Comparison of ENCODE assay signal across 12 mouse cellular contexts in the genomic region with DNA sequence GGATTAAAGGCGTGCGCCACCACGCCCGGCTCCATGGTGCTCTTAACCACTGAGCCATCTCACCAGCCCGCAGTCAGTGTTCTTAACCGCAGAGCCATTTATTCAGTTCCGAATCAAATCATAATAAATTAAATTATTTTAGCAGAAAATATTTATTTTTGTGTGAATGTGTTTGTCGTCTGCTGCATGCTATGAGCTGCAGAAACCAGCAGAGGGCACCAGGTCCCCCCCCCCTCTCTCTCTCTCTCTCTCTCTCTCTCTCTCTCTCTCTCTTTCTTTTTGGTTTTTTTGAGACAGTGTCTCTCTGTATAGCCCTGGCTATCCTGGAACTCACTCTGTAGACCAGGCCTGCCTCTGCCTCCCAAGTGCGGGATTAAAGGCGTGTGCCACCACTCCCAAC. TPM values are rescaled to one million over a fixed set of nuclear protein-coding genes. Genes with fewer than 3 reads are reported as not detected.
DNase-seq lines count a peak whose midpoint lies in the region; ATAC-seq and TF ChIP-seq lines count a peak whose summit lies in the region.
"Not testable (repeated sequence)": the region's sequence is repeated elsewhere in the genome, so short reads cannot be mapped to it uniquely, and the experiment has no call there.
"Had no signal": no experiment of that assay in that cellular context is flagged by ENCODE, and none has a peak within 500 bp of the region (broad histone marks: within the 10 kb centered on the region; RNA-seq: fewer than 3 reads in every experiment).

No protein-coding gene starts in this region.

- POLR2A ChIA-PET in Patski (lab: Charles Lee): not testable (repeated sequence)

- in situ Hi-C loops in Patski (cut with MboI; ENCODE audit: low pct_unique_long_range_greater_than_20kb): not testable (repeated sequence)

- H3K27ac ChIP-seq in ES-Bruce4 (ENCODE audit: insufficient read depth, low read length): peak overlapping the region; percentile 27; the same call in 1 of the 2 replicates
- not testable (repeated sequence) for H3K27ac ChIP-seq in gastrocnemius, adult 2 months; layer of hippocampus, adult 2 months; lung, embryonic 14.5 days (ENCODE audit: low read depth); small intestine, adult 2 months (ENCODE audit: insufficient read depth, low read depth, low read length)

- not testable (repeated sequence) for TF ChIP-seq EP300 in ES-Bruce4 (IDR thresholded peaks at IDR 0.05; ENCODE audit: insufficient read depth, low read depth, low read length)

- intact Hi-C loops in gastrocnemius, adult 2 months (cut with DNase I): not testable (repeated sequence)

- 76% methylated on average over 10 of the region's 10 CpGs for WGBS in lung, embryonic 14.5 days
- WGBS in small intestine, adult 2 months: 73% methylated on average over 10 of the region's 10 CpGs

- not testable (repeated sequence) for H3K36me3 ChIP-seq in ES-Bruce4 (ENCODE audit: control insufficient read depth, insufficient read depth, low read length, poor library complexity, severe bottlenecking); lung, embryonic 14.5 days (ENCODE audit: insufficient read depth); small intestine, adult 2 months (ENCODE audit: control insufficient read depth, insufficient read depth, low read length)

- not testable (repeated sequence) for H3K9me3 ChIP-seq in ES-Bruce4 (replicated peaks; ENCODE audit: control insufficient read depth, insufficient read depth, low read length, poor library complexity, severe bottlenecking); lung, embryonic 14.5 days (ENCODE audit: low read depth, low read length)

- DNase-seq in Patski (ENCODE audit: low read depth, low spot score); layer of hippocampus, adult 2 months (ENCODE audit: low spot score in 2 of 2); lung, embryonic 14.5 days: not testable (repeated sequence)
- peak; percentile 8 for DNase-seq in gastrocnemius, adult 2 months
- DNase-seq in induced T-regulatory cell, adult 2 months (ENCODE audit: low read depth): peak; percentile 12

- H3K4me1 ChIP-seq in ES-Bruce4 (ENCODE audit: control insufficient read depth, insufficient read depth, low read length); lung, embryonic 14.5 days (ENCODE audit: insufficient read depth); small intestine, adult 2 months (ENCODE audit: control insufficient read depth, insufficient read depth, insufficient read length, low read length): not testable (repeated sequence)

- not testable (repeated sequence) for ATAC-seq in Patski; lung, embryonic 14.5 days (ENCODE audit: insufficient read depth)

- H3K27me3 ChIP-seq in ES-Bruce4 (ENCODE audit: control insufficient read depth, insufficient read depth, low read length, poor library complexity, severe bottlenecking); Patski; lung, embryonic 14.5 days (ENCODE audit: insufficient read depth, low read length); small intestine, adult 2 months (ENCODE audit: control insufficient read depth, insufficient read depth, low read length): not testable (repeated sequence)

- not testable (repeated sequence) for H3K4me3 ChIP-seq in ES-Bruce4 (ENCODE audit: low read depth, low read length); gastrocnemius, adult 2 months; layer of hippocampus, adult 2 months; lung, embryonic 14.5 days (ENCODE audit: low read depth, low read length); small intestine, adult 2 months (ENCODE audit: low read depth, low read length)

- not testable (repeated sequence) for TF ChIP-seq POLR2A in ES-Bruce4 (IDR thresholded peaks at IDR 0.05; ENCODE audit: insufficient read depth, low read length); small intestine, adult 2 months (IDR thresholded peaks at IDR 0.05; ENCODE audit: low read depth, low read length)

- H3K9ac ChIP-seq in ES-Bruce4 (ENCODE audit: low read depth, poor library complexity, severe bottlenecking); lung, embryonic 14.5 days: not testable (repeated sequence)

- H3K4me2 ChIP-seq in lung, embryonic 14.5 days: not testable (repeated sequence)

- CTCF ChIA-PET in Patski (lab: Charles Lee): interaction anchor here (1.4 to 1.5 kb wide), 2 partner anchors 12 to 24 kb away, joined by 3 read pairs; no protein-coding TSS in a partner anchor

- TF ChIP-seq CTCF in ES-Bruce4 (IDR thresholded peaks at IDR 0.05; ENCODE audit: low read depth, low read length) (peak; percentile 2), Patski (IDR thresholded peaks at IDR 0.05) (peak; percentile 61)
- peak; percentile 55 for TF ChIP-seq CTCF in gastrocnemius, adult 2 months (IDR thresholded peaks at IDR 0.05)
- peak; percentile 71 for TF ChIP-seq CTCF in layer of hippocampus, adult 2 months (conservative IDR thresholded peaks at IDR 0.05)
- TF ChIP-seq CTCF in lung, embryonic 14.5 days (IDR thresholded peaks at IDR 0.05; ENCODE audit: low read depth): peak; percentile 44
- peak; percentile 28; the same call in 1 of the 2 replicates for TF ChIP-seq CTCF in small intestine, adult 2 months (IDR thresholded peaks at IDR 0.05; ENCODE audit: extremely low read depth, insufficient read length, insufficient replicate concordance, low read depth, low read length)

RNA-seq across cellular contexts. Expression of a gene that starts 20.5 kb away (rescaled TPM):
- polyA plus RNA-seq in ES-Bruce4 (2011; ENCODE audit: insufficient read depth, insufficient read length, low read depth, missing spikeins) (90.7 and 95.8 TPM in 2 replicates), Patski (2021) (0.74 TPM)
- 10 to 100 TPM; 37.7 to 60.5 TPM for total RNA-seq in gastrocnemius, adult 2 months (2021)
- 1 to 10 TPM; 3.1 to 3.6 TPM for total RNA-seq in layer of hippocampus, adult 2 months (2021)
- 1.5 and 1.8 TPM in 2 replicates for polyA plus RNA-seq in lung, embryonic 14.5 days (2014; fragmentation: Nextera tagmentation; extraction: Ambion mirVana)
- 0.94 and 11.0 TPM in 2 replicates for polyA plus RNA-seq in small intestine, adult 2 months (2012; rRNA removed)

RNA-seq across cellular contexts. Expression of a gene that starts 51.5 kb away (rescaled TPM):
- polyA plus RNA-seq in ES-Bruce4 (2011; ENCODE audit: insufficient read depth, insufficient read length, low read depth, missing spikeins) (61.1 and 67.1 TPM in 2 replicates), Patski (2021) (27.2 TPM)
- total RNA-seq in gastrocnemius, adult 2 months (2021): 10 to 100 TPM; 15.7 to 16.4 TPM
- 1 to 10 TPM; 5.4 to 6.7 TPM for total RNA-seq in layer of hippocampus, adult 2 months (2021)
- 22.7 and 25.6 TPM in 2 replicates for polyA plus RNA-seq in lung, embryonic 14.5 days (2014; fragmentation: Nextera tagmentation; extraction: Ambion mirVana)
- 2.9 and 3.1 TPM in 2 replicates for polyA plus RNA-seq in small intestine, adult 2 months (2012; rRNA removed)

RNA-seq across cellular contexts. Expression of a gene that starts 51.6 kb away (rescaled TPM):
- polyA plus RNA-seq in ES-Bruce4 (2011; ENCODE audit: insufficient read depth, insufficient read length, low read depth, missing spikeins) (0.67 and 1.3 TPM in 2 replicates), Patski (2021) (1.4 TPM)
- total RNA-seq in gastrocnemius, adult 2 months (2021): not detected
- total RNA-seq in layer of hippocampus, adult 2 months (2021): 10 to 100 TPM; 13.6 to 17.1 TPM
- polyA plus RNA-seq in lung, embryonic 14.5 days (2014; fragmentation: Nextera tagmentation; extraction: Ambion mirVana): 1.1 and 2.3 TPM in 2 replicates
- 0.04 TPM in 1 of 2 replicates, not detected in the other for polyA plus RNA-seq in small intestine, adult 2 months (2012; rRNA removed)
- total RNA-seq: common myeloid progenitor, adult 5-6 weeks; heart, adult 18-20 months; heart, postnatal 25 days had no signal
- polyA plus RNA-seq: erythroblast, embryonic 14.5 days; inflammation-experienced regulatory T-cells, adult 6 months had no signal

Comparison
In these comparisons a context has a peak if more than half of its experiments do, and no peak if none do; other contexts are left out.
1. CTCF ChIP-seq: peak in every context shown above with its lines; median percentile 71 in layer of hippocampus, adult 2 months; 61 in Patski; 55 in gastrocnemius, adult 2 months; 44 in lung, embryonic 14.5 days; 28 in small intestine, adult 2 months; 2 in ES-Bruce4.